Mouse (Mus musculus) Patski (cell line): Measurements from ENCODE around the gene Pemt. TPM values are rescaled to one million over a fixed set of nuclear protein-coding genes. Genes with fewer than 3 reads are reported as not detected.

ENCODE experiments used
- ATAC-seq: fragments of 100-300 bp; one replicate; pipeline ENCODE4 v1.8.0; 2021
- CTCF ChIA-PET: fragments of 350-600 bp; sonication (Branson Sonifier 250); formaldehyde crosslinking; loops from one replicate; lab custom pipeline; 2022; ENCODE audit warnings: inconsistent platforms; lab: Charles Lee
- POLR2A ChIA-PET: fragments of 350-600 bp; sonication (Branson Sonifier 250); formaldehyde crosslinking; loops from one replicate; lab custom pipeline; 2022; ENCODE audit warnings: antibody characterized with exemption, inconsistent platforms; lab: Charles Lee
- DNase-seq: peaks from one replicate; pipeline ENCODE4 v3.0.0-alpha.2; 2011; ENCODE audit warnings: low read depth, low spot score
- H3K27me3 ChIP-seq: fragments of 371-371 bp; one replicate; pipeline ENCODE4 v1.5.1; 2021
- CTCF ChIP-seq: fragments of 100-300 bp; IDR thresholded peaks from one replicate; pipeline ENCODE4 v1.5.1; 2021
- in situ Hi-C: fragments of 300-500 bp; cut with MboI; formaldehyde crosslinking; loops from 3 replicates; pipeline ENCODE4 v1.11.1; 2018; ENCODE audit warnings: low pct_unique_long_range_greater_than_20kb, mixed read lengths
- polyA plus RNA-seq: library from polyadenylated mRNA; unstranded; gene quantifications from one replicate; pipeline ENCODE4 v1.2.3, GENCODE M21; 2021

Gene Pemt
- polyA plus RNA-seq, 1 experiment from 2014 or later, result 6.9 TPM

- POLR2A ChIA-PET, result no interaction called here
- DNase-seq, result no peak
- CTCF ChIA-PET, result interaction anchor here (1.0 kb wide), 1 partner anchor 61 kb away, joined by 3 read pairs; no protein-coding TSS in a partner anchor
- ATAC-seq, result no peak
- peaks cover 7% of the 10 kb centered on the region for H3K27me3 ChIP-seq
- TF ChIP-seq CTCF, result no peak
- in situ Hi-C loops, result no loop called here
Observed at GRCm38 (mm10) chr11:60058441-60058840, 12.2 kb upstream of the Pemt start.

GRCm38 (mm10) chr11:60057987-60058386 lies 11.7 kb upstream of the Pemt start:
- in situ Hi-C loops, result no loop called here
- no peak for TF ChIP-seq CTCF
- peaks cover 7% of the 10 kb centered on the region for H3K27me3 ChIP-seq
- ATAC-seq, result no peak
- CTCF ChIA-PET, result interaction anchor here (1.0 kb wide), 1 partner anchor 61 kb away, joined by 3 read pairs; no protein-coding TSS in a partner anchor
- no peak for DNase-seq
- POLR2A ChIA-PET, result no interaction called here

- ATAC-seq (no peak), DNase-seq (no peak)
- in situ Hi-C loops, result no loop called here
- no peak for TF ChIP-seq CTCF
- POLR2A ChIA-PET, result no interaction called here
- CTCF ChIA-PET, result no interaction called here
- H3K27me3 ChIP-seq, result peaks cover 12% of the 10 kb centered on the region
Observed at GRCm38 (mm10) chr11:60056520-60056919, 10.2 kb upstream of the Pemt start.

GRCm38 (mm10) chr11:60048841-60049240 lies 2.6 kb upstream of the Pemt start:
- in situ Hi-C loops, result no loop called here
- H3K27me3 ChIP-seq, result peaks cover 5% of the 10 kb centered on the region
- POLR2A ChIA-PET, result interaction anchor here (0.7 kb wide), 1 partner anchor 12 kb away, joined by 4 read pairs; no protein-coding TSS in a partner anchor
- DNase-seq (no peak), ATAC-seq (no peak)
- no peak for TF ChIP-seq CTCF
- CTCF ChIA-PET, result interaction anchor here (1.5 kb wide), 1 partner anchor 12 kb away, joined by 4 read pairs; no protein-coding TSS in a partner anchor

- ATAC-seq, result no peak
- TF ChIP-seq CTCF, result no peak
- no peak for DNase-seq
- no peaks in the 10 kb centered on the region for H3K27me3 ChIP-seq
- CTCF ChIA-PET, result interaction anchor here (1.1 to 1.4 kb wide), 3 partner anchors 10 to 31 kb away, joined by 3 to 4 read pairs (median 4); no protein-coding TSS in a partner anchor
- in situ Hi-C loops, result no loop called here
- POLR2A ChIA-PET, result no interaction called here
Observed at GRCm38 (mm10) chr11:60045676-60046057, 622 bp downstream of the Pemt start.

- ChIA-PET POLR2A (no interaction called here), CTCF (interaction anchor here (1.4 kb wide), 1 partner anchor 32 kb away, joined by 4 read pairs; no protein-coding TSS in a partner anchor)
- ATAC-seq, result no peak
- TF ChIP-seq CTCF, result no peak
- in situ Hi-C loops, result no loop called here
- no peak for DNase-seq
- H3K27me3 ChIP-seq, result no peaks in the 10 kb centered on the region
Observed at GRCm38 (mm10) chr11:60044777-60045176, 1.5 kb downstream of the Pemt start.

GRCm38 (mm10) chr11:60042277-60042676 lies 4.0 kb downstream of the Pemt start:
- ATAC-seq, result no peak
- POLR2A ChIA-PET, result no interaction called here
- in situ Hi-C loops, result no loop called here

GRCm38 (mm10) chr11:60036537-60037220 lies 9.6 kb downstream of the Pemt start:
- ATAC-seq (no peak), DNase-seq (no peak)
- TF ChIP-seq CTCF, result no peak
- H3K27me3 ChIP-seq, result no peaks in the 10 kb centered on the region
- POLR2A ChIA-PET, result interaction anchor here (0.5 kb wide), 1 partner anchor 25 kb away, joined by 3 read pairs; no protein-coding TSS in a partner anchor
- in situ Hi-C loops, result no loop called here
- CTCF ChIA-PET, result interaction anchor here (1.4 to 1.6 kb wide), 2 partner anchors 9 to 12 kb away, joined by 4 read pairs; partner anchors contain the start of gene Pemt

More at GRCm38 (mm10) chr11:60042277-60042676, 4.0 kb downstream of the Pemt start:
- no peak for TF ChIP-seq CTCF
- H3K27me3 ChIP-seq, result no peaks in the 10 kb centered on the region
- no peak for DNase-seq
- CTCF ChIA-PET, result no interaction called here

GRCm38 (mm10) chr11:60034911-60035400 lies 11.3 kb downstream of the Pemt start:
- POLR2A ChIA-PET, result no interaction called here
- ATAC-seq, result no peak
- DNase-seq, result no peak
- TF ChIP-seq CTCF, result no peak
- H3K27me3 ChIP-seq, result no peaks in the 10 kb centered on the region
- in situ Hi-C loops, result loop anchor here (5.0 kb wide), 1 partner anchor 68 kb away; no protein-coding TSS in a partner anchor
- CTCF ChIA-PET, result no interaction called here

- DNase-seq, result no peak
- H3K27me3 ChIP-seq, result no peaks in the 10 kb centered on the region
- CTCF ChIA-PET, result no interaction called here
- no peak for TF ChIP-seq CTCF
- ATAC-seq, result no peak
- POLR2A ChIA-PET, result no interaction called here
- in situ Hi-C loops, result loop anchor here (5.0 kb wide), 1 partner anchor 67 kb away; no protein-coding TSS in a partner anchor
Observed at GRCm38 (mm10) chr11:60034293-60034692, 12.0 kb downstream of the Pemt start.
